Mouse (Mus musculus): ENCODE data around the gene Rpp14.

DNA sequence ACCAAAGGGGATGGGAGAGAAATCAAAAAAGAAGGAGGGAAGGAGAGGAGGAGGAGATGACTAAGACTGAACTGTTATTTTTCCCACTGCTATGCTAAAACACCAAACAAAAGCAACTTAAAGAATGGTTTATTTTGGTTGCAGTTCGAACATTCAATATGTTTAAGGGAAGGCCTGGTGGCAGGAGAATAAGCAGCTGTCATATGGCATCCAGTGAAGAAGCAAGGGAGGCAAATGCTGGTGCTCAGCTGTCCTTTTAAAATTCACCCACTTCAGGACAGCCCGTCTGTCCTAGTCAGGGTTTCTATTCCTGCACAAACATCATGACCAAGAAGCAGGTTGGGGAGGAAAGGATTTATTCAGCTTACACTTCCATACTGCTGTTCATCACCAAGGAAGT is 37.2 kb downstream of the Rpp14 start:
- TF ChIP-seq EP300 (IDR thresholded peaks at IDR 0.05; ENCODE audit: insufficient read depth, low read depth, low read length) (no peak), CTCF (IDR thresholded peaks at IDR 0.05; ENCODE audit: low read depth, low read length) (no peak), POLR2A (IDR thresholded peaks at IDR 0.05; ENCODE audit: insufficient read depth, low read length) (no peak)

Measured in ES-Bruce4 (cell line).